Mouse (Mus musculus) heart, postnatal 14 days (tissue): ENCODE measurements around the gene Srek1. TPM values are rescaled to one million over a fixed set of nuclear protein-coding genes. Genes with fewer than 3 reads are reported as not detected.
A peak's percentile ranks its signal among the peaks of the same experiment; 100 is the strongest.

Experiments
- DNase-seq, 2 experiments: peaks; one replicate each; pipeline ENCODE4 v3.0.0; 2021 to 2022
- intact Hi-C: fragments of 180-260 bp; cut with DNase I; formaldehyde crosslinking; loops from one replicate; pipeline ENCODE4 v1.15.1; 2025
- long read RNA-seq, 2 experiments: library from polyadenylated mRNA; stranded (forward); transcript quantifications; one replicate each; pipeline ENCODE4 v2.0.0; 2021
- total RNA-seq, 2 experiments: library from RNA; stranded (reverse); gene quantifications; 2 replicates each; pipeline ENCODE4 v1.2.3; 2021

Gene Srek1
- total RNA-seq: 10 to 100 TPM; 29.7 to 31.0 TPM
- long read RNA-seq, experiment 1, transcript Srek1-201 (12 exons, 3,934 nt): major isoform, 22 of 26 reads
- long read RNA-seq, experiment 1, partial matches to known transcripts: 1 of 26 reads
- long read RNA-seq, experiment 1, other reads (novel, unspliced or antisense): 3 of 26 reads
- long read RNA-seq, experiment 2, transcript Srek1-201 (12 exons, 3,934 nt): major isoform, 14 of 17 reads
- long read RNA-seq, experiment 2, partial matches to known transcripts: 0 of 17 reads
- long read RNA-seq, experiment 2, other reads (novel, unspliced or antisense): 3 of 17 reads

DNA sequence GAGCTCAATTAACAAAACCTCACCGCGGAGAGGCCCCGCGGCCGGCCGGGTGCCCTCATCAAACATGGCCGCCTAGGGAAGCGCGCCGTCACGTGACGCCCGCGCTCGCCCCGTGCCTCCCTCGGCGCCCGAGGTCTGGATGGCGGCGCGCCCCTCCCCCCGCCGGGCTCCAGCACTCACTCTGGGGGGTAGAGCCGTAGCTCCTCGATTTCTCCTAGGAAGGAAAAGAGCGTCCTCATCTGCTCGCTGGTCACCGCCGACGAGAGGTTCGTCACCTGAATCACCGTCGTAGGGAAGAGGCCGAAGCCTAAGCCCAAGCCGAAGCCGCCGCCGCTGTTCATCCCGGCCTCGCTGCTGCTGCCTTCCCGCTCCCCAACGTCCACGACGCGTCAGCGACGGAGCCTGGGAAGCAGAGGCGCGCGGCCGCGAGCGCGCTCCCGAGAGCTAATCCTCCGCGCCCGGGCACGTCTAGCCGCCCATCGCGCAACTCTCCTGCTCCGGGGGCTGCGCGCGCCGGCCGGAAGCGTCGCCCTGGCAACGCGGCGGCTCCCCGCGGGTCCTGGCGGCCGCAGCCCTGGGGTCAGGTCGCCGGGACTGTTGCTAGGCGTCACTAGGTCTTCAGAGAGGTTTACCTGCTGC is at the start of gene Srek1:
TSS of gene Srek1 (minus strand) at position 490 of the 639 bp plus-strand sequence.
- DNase-seq: peak; percentile 96 to 97
- intact Hi-C loops: loop anchor here (5.0 kb wide), 1 partner anchor 148 kb away; the partner anchor contains the start of gene Erbin

DNA sequence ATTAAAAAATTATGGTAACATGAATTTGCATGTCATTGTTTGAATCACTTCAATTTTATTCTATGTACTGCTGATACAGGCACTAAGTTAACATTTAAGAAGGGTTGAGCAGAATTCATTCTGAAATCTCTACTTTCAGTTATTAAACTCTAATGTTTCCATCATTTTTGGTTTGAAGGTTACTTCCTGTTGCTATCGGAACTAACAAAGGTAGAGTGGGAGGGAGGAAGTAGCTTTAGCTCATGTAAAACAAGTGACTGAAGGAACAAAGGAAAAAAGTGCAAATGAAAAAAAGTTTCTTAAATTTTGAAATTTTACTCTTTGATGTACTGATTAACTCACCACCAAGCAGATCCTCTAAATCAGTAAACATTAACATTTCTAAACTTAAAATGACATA is 47.9 kb upstream of the Srek1 start:
- DNase-seq: no peak
- intact Hi-C loops: no loop called here

GRCm38 (mm10) chr13:103819377-103819776 is 45.0 kb upstream of the Srek1 start:
- intact Hi-C loops: no loop called here
- DNase-seq: no peak

DNA sequence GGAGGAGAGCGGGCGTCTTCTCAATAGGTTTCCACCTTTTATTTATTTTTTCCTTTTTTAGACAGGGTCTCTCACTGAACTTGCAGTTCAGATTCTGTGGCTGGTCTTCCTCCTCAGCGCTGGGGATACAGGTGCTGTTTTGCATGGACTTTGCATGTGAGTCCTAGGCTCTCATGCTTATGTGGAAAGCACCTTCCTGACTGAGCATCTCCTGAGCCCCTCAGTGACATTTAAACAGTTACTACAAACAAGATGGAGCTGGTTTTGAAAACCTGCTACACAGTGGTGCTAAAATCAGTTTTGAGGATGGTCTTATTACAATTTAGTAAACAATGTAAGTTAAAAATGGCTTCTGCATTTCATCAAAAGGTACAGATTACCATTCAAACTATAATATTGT is 43.5 kb upstream of the Srek1 start:
- no peak for DNase-seq
- intact Hi-C loops: no loop called here

- no peak for DNase-seq
- intact Hi-C loops: no loop called here
Observed at GRCm38 (mm10) chr13:103807464-103807863, 33.1 kb upstream of the Srek1 start.

- intact Hi-C loops: no loop called here
- DNase-seq: peak in 1 of 2 experiments; percentile 7
Observed at GRCm38 (mm10) chr13:103806210-103806851, 31.9 kb upstream of the Srek1 start.

- no peak for DNase-seq
- intact Hi-C loops: no loop called here
Observed at GRCm38 (mm10) chr13:103803721-103804120, 29.3 kb upstream of the Srek1 start.

DNA sequence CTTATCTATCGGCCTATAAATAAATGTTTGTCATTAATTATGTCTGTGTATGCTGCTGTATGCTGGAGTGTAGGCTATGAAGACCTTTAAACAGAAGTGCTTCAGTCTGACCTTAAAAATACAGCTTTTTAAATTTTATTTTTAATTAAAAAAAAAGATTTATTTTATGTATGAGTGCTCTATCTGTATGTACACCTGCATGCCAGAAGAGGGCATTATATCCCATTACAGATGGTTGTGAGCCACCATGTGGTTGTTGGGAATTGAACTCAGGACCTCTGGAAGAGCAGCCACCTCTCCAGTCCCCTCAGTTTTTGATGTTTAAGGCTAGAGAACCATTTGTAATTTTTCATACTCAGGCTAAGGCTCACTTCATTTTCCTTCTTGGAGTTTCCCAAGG is 26.6 kb upstream of the Srek1 start:
- intact Hi-C loops: no loop called here

DNA sequence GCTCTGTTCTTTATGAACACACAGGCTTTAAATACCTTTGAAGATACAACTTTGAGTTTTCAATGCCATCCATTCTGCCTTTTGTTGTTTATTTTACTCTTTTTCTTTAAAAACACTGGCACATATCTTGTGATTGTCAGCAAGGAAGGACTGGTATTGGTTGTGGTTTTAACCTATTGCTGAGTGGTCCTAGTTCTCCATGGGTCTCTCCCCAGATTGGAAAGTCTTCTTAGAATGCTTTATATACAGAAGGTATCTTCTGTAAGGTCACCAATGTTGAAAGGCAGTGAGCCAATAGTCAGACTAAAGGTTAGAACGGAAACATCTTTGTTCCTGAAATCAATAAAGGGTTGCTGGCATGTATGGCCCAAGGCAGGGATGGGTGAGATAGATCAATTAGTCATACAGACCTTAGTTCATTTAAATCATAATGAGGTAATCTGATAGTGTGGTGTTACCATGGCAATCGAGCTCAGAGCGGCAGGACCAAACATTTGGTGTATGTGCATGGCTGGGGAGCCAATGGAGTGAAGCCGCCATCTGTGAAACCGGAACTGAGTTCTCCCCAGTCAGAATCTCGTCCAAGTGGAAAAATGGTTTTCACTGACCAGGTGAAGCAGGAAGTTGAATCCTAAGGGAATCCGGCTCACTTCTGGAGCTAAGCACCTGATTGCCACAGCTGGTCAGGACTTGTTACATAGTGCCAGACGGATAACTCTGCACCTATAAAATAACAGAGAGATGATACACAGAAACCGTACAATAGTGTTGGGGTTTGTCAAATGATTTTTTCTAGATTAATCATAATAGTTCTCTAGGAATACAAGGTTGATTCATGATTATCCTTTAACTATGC is 20.5 kb upstream of the Srek1 start:
- intact Hi-C loops: no loop called here
- DNase-seq: no peak

More for the DNA sequence above, 26.6 kb upstream of the Srek1 start:
- no peak for DNase-seq

DNA sequence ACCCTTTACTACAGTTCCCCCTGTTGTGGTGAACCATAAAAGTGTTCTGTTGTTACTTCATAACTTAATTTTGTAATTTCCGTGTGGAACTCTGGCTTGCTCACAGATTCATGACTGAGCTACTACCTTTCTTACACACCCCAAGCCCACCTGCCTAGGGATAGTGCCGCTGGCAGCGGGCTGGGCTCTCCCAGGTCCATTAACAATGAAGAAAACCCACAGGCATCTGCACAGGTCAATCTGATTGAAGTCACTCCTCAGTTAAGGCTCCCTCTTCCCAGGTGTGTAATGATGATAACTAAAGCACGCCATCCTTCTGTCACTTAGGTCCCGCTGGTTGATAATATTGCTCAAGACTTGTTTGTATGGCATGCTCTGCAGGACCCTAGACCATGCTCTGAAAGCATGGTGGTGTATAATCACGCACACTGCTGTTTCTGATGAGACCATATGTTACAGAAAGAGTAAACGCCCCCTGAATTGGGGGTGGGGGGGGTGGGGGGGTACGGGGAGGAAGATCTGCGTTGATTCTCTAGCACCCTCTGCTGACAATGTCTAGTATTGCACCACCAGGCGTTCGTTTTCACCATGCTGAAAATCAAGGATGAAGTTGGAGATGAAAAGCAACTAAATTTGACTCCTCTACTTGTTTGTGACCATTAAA is 5.6 kb upstream of the Srek1 start:
- intact Hi-C loops: no loop called here
- peak; percentile 34 to 58 for DNase-seq

DNA sequence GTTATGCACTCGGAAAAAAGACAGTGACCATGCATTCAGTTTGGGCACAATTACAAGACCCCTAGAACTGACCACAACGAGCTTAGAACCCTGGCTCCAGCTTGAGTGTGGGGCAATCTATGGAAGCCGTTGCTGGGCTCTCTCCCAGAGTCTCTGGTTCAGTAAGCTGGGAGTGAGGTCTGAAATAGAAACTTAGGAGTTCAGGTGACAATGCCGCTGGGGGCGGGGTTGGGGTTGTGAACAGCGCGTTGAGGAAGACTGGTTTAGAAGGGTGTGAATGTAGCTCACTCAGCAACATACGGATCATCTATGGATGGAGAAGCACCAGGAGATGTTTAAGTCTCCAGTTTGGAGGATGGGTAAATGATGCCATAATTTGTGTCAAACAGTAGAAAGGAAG is 2.7 kb upstream of the Srek1 start:
- intact Hi-C loops: loop anchor here (2.0 kb wide), 1 partner anchor 72 kb away; no protein-coding TSS in a partner anchor
- no peak for DNase-seq

GRCm38 (mm10) chr13:103773407-103774118 is 845 bp downstream of the Srek1 start:
- DNase-seq: no peak
- intact Hi-C loops: loop anchor here (5.0 kb wide), 1 partner anchor 149 kb away; the partner anchor contains the start of gene Erbin

- DNase-seq: peak in 1 of 2 experiments; percentile 12
- intact Hi-C loops: loop anchor here (5.0 kb wide), 1 partner anchor 149 kb away; the partner anchor contains the start of gene Erbin
Observed at GRCm38 (mm10) chr13:103772917-103773316, 1.5 kb downstream of the Srek1 start.

- DNase-seq: no peak
- intact Hi-C loops: loop anchor here (5.0 kb wide), 1 partner anchor 151 kb away; the partner anchor contains the start of gene Erbin
Observed at GRCm38 (mm10) chr13:103770821-103771220, 3.6 kb downstream of the Srek1 start.

DNA sequence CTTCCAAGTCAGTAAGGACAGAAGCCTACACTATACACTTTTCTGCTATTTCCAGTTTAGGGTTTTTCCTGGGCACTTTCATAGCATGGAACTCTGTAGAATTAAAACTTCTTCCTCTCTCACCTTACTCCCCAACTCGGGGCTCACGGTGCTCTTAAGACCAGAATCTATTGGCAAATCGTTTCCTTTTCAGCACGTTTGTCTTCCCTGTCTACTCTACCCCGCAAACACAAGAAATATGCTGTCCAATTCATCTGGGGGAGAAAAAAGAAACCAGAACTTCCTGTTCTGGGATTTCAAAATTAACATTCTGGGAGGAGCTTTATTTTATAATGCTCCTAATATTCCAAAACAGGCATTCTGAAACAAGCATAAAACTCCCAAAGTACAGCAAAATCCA is 6.5 kb downstream of the Srek1 start:
- no peak for DNase-seq
- intact Hi-C loops: no loop called here

GRCm38 (mm10) chr13:103763640-103764039 is 10.8 kb downstream of the Srek1 start:
- no peak for DNase-seq
- intact Hi-C loops: no loop called here

DNA sequence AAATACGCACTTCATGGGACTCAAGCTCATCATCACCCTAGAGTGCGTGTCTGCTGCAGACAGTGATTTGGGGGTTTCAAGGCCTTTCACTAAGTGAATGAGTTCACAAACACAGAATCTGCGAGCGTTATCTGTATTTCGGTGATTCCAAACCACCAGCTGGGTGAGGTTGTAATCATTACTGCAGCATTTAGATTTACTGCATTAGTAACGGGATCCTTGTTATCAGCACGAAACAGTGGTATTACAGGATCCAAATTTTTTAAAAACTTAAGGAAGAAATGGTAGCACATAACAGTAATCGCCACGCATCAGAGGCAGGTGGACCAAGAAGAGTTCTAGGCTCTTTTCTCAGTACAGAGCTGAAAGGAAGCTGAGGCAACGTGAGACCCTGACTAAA is 12.4 kb downstream of the Srek1 start:
- intact Hi-C loops: no loop called here
- DNase-seq: no peak

DNA sequence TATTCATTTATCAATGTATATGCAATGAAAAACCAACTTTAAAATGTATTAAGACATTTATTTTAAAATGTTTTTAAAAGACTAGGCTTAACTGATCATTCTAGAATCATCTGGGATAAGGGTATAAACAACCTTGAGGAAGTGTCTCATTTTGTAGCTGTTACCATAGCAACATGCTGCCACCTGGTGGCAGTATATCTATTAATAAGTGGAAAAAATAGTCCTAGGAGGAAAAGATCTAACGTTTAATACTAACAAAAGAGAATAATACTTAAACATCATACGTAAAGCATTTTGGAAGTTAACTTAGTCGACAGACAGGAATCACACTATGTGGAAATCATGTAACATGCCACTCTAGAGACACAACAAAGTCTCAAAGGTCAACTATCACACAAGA is 23.0 kb downstream of the Srek1 start:
- DNase-seq: peak in 1 of 2 experiments; percentile 44
- intact Hi-C loops: loop anchor here (5.0 kb wide), 1 partner anchor 336 kb away; no protein-coding TSS in a partner anchor

- DNase-seq: no peak
- intact Hi-C loops: loop anchor here (2.0 kb wide), 1 partner anchor 43 kb away; no protein-coding TSS in a partner anchor
Observed at GRCm38 (mm10) chr13:103745688-103746087, 28.7 kb downstream of the Srek1 start.
